Mouse (Mus musculus): ENCODE results near the gene L3mbtl3.

GRCm38 (mm10) chr10:26287136-26287535 lies 88.6 kb downstream of the L3mbtl3 start:
- TF ChIP-seq POLR2A (IDR thresholded peaks at IDR 0.05; ENCODE audit: extremely low read depth, insufficient read depth, low read length), result no peak
- no peak for TF ChIP-seq CTCF (IDR thresholded peaks at IDR 0.05; ENCODE audit: low read depth, low read length)

All from liver, adult 2 months (tissue).